Mouse (Mus musculus) right cerebral cortex, postnatal 36 days (tissue): Measurements from ENCODE around the gene Pdcd6.

Experiments
- DNase-seq, 2 experiments: peaks; one replicate each; pipeline ENCODE4 v3.0.0; 2022; ENCODE audit warnings: low spot score in 2 of 2, mixed read lengths in 1 of 2

The Pdcd6 gene

DNA sequence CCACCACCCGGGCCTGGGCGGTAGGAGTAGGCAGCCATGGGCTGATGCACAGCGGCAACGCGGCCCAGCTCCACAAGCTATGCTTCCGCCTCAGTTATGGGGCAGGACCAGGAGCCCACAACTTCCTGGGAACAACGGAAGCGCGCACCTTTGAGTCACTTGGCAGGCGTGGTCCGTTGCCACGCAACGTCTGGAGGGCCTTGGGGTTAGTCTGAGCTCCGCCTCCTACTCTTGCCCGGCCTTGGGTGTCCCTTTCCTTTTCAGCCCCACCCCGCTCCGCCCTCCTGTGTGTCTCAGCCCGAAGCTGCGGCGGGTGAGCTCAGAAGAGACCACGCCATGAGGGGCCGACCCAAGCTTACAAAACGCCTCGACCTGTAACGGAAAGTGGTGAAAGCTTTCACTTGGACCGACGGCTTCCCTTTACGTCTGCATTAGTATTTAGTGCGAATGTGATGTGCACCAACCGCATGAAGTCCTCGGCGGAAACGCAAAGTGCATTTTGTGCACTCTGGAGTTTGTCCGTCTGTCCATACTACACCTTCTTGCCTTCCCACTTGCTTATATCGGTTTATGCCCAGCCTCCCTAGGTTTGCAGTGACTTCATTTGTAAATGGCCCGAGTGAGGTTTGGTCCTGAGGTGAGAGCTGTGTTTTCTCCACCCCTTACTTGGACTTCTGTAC is at the start of gene Pdcd6:
Gene Pdcd6, minus strand, starts transcription at position 411 of the 680 bp plus-strand sequence.
- DNase-seq, result peak; percentile 89 to 94

DNA sequence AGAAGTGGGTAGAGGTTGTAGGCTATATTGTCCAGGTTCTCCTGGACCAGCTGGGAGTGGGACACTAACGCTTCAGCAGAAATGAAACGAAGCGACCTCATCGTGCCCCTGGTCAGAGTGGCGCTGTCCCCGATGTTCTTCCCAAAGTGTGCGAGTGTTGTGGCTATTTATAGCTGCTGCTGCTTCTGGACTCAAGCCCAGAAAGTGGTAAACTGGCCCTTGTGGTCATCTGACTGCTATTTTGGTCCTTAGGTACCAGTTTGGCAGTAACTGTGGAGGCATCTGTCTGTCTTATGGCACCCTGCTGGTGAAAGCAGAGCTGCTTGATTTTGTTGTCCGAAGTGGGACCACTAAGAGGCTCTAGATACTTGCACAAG is 46.5 kb upstream of the Pdcd6 start, which contains the start of gene Lrrc14b:
Gene Lrrc14b, minus strand, starts transcription at position 147 of the 377 bp plus-strand sequence.
- no peak for DNase-seq

DNA sequence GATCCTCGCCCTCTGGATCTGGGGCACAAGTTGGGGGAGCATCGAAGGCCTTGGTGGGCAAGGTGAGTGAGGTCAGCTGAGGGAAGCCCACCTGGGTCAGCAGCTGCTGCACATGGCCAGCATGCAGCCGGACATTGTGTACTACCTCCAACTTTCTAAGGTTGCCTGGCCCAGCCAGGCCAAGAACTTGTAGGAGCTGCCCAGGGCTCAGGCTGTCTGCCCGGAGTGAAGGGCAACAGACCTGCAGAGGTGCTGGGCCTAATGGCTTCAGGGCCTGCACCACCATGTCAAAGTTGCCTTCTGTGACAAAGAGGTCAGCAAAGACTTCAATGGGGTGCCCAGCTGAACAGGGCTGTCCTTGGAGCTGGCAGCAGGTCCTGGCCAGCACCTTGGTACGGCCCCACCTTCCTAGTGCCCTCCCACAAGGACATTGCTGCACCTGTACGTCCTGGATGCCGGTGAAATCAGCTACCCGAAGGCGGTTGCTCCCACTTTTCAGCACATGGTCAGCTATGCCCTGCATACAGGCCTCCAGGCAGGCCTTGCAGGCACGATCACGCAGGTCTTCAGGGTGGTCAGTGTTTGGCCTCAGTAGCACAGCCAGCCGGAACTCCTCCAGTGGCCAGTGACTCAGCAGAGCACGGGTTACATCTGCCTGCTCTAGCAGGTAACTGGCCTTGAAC is 45.9 kb upstream of the Pdcd6 start:
- DNase-seq, result no peak

DNA sequence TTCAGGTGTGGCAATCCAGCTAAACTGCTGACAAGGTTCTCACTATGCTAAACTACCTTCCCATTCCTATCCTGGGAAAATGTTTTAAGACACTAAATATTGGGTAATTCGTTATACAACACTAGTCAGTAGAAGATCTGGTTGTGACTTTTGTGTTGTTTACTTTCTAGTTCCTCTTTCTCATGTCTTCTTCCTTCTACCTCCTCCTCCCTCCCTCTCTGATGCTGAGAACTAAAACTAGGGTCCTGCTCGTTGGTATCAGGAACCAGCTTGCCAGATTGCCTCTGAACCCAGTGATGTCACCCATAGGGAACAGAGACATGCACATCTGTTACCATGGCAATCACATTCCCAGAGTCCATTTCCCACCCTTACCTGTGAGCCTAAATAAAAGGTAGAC is 44.8 kb upstream of the Pdcd6 start:
- no peak for DNase-seq

DNA sequence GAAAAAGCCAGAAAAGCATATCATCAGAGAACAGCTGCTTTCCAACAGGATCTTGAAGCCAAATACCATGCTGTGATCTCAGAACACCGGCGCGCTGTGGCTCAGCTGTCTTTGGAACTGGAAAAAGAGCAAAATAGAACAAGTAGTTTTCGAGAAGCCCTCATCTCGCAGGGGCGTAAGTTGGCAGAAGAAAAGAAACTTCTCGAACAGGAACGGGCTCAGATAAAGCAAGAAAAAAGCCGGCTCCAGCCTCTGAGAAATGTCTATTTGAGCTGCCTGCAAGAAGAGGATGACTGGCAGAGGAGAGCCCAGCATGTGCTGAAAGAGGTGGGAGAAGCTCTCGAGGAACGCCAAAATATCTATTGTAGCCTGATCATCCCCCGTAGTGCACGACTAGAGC is 39.1 kb upstream of the Pdcd6 start:
- DNase-seq, result peak in 1 of 2 experiments; percentile 23

DNA sequence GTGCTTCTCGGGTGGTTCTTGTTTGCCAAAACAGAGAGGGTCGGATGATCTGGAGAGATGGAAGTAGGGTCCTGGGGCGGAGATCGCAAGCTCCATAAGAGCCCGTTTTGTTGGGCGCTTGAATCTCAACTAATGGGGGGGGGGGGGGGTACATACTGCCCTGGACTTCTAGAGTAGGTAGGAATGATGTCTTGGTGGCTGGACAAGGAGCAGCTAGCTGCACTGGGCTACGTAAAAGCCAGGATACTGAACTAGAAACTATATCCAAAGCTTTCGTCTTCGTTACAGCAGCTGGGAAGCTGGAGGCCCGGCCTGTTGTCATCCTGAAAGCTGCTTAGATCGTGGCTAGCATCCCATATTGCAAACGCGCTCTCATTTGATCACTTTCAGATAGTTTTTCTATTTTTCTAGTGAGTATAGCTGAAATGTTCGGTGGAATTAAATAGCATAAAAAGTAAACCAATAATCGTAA is 33.1 kb upstream of the Pdcd6 start:
- no peak for DNase-seq

DNA sequence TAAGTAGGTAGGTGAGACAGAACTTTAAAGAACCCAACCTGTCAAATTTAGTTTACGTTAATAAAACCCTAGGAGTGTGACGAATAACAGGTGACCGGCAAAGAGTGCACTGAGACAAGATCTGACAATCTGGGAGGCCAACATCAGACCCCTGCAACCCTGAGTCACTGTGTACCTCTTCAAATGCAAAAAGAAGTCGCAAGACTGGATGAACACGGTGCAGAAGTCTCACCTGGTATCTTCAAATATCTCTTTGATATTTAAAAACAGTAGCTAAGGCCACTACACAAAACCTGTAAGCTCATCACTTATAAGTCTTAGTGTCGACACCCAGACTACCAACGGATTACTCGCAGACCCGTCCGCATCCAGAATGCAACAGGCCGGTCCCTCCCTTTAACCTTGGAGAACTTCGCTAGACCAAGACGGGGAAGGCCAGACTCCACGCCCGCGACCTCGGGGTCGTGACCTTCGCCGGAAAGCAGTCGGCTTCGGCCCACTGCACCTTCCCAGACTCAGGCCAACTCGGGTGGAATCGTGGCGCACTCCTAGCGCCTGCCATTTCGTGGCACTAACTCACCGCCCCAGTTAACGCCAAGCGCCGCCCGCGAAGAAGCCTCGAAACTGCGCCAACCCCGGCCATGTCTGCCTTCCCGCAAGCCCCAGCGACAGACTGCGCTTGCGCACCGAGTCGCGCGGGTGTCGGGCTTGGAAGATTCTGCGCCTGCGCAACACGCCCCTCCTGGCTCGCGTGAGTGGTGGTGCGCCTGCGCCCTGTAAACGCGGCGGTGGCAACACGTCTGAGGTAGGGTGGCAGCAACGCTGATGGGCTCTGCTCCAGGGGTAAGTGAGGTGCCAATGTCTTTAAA is 32.4 kb upstream of the Pdcd6 start, which contains the start of the genes Sdha and Ccdc127:
Gene Sdha, minus strand, starts transcription at position 715 of the 869 bp plus-strand sequence.
Gene Ccdc127, plus strand, starts transcription at position 744 of the 869 bp plus-strand sequence.
- DNase-seq, result peak; percentile 92

DNA sequence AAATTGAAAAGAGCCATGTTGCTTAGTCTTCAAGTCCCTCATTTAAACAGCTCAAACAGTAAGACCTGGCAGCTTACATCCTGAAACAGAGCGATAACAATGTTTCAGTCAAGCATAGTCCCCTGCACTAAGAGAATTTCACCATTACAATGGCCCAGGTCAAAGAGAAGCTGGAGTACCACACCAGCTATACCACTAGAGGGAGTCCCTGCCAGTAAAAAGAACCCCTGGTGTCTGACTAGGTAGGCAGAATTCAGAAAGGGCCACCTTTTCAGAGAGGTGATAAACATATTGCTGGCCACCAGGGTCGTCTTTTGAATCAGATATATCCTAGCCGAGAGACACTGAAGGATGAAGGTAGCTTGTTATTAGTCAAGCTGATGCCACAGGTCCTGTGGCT is 23.7 kb upstream of the Pdcd6 start:
- no peak for DNase-seq

DNA sequence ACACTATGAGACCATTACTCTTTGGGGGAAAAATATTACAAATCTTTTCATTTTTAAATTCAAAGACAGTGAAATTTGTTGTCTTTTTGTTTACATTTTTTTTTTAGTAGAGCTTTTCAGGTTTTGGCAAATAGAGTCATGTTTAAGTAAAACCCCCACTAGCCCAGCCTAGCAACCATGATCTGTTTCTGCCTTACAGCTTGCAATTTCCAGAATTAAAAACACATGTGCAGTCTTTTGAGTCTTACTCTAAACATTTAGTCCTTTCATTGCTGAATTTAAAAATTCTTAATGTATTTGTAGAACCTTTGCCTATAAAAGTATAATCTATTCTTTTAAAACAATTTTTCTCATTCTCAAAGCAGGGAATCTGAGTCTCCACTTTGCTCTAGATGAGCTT is 11.9 kb upstream of the Pdcd6 start:
- DNase-seq, result no peak

DNA sequence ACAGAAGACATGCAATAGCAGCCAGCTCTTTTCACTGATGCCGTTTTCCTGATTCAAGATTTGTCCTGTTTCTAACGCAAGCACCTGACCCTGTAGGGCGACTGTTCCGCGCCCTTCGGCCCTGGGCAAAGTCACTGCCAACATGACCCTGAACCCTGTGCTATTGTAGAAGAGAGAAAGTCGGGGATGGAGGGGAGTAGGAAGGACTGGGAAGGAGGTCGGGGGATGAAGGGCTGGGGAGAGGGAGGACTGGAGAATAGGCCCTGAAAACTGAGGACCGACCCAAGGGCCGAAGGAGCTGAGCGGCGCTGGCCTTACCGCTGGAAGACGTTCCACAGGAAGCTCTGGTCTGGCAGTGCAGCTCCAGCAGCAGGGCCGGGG is 601 bp downstream of the Pdcd6 start:
- DNase-seq, result no peak

DNA sequence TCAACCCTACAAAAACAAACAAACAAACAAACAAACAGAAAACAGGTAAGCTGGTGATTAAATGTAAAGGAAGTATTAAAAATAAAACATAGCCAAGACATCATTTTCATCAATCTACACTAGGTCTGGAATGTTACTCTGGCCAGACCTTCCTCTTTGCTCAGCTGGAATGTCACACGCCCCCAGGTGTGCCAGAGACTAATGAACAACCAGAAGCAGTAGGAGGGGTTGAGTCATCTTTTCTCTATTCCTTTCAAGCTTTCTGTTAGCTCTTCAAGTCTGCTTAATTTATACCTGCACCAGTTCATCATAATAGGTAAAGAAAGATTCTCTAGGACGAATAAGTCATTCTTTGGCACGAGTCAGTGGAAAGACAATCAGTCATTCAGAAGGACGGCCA is 994 bp downstream of the Pdcd6 start:
- DNase-seq, result no peak

DNA sequence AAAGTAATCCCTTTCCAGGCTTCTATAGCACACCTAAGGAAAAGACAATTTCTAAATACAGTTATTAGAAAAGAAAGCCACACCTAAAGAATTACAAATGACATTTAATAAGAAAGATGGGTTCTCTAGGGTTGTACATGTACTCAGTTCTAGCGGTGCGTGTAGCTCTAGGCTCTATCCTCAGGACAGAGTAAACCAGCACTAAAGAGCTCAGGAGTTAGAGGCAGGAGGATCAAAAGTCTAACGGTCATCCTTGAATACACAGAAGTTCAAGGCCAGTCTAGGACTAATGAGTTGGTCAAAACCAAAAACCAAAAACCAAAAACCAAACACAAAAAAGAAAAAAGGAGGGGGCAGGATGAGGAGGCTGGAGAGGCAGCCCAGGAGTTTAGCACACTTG is 2.8 kb downstream of the Pdcd6 start:
- no peak for DNase-seq

DNA sequence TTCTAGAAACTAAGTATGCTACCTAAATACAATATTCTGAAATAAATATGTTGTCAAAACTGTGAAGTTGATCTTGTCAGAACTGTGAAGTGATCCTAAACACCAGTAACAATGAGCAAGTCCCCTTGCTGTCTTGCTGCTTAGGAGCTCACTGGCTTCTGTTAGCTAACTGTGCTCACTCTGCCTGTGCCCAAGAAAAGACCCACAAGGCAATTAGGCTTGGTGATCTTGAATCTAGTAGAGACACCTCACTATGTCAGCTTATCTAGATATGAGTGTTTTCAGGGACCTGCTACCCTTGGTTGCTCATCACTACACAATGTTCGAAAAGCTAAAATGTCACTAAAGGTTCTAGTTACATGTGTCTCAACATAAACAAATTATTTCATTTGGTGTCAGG is 11.6 kb downstream of the Pdcd6 start:
- no peak for DNase-seq

DNA sequence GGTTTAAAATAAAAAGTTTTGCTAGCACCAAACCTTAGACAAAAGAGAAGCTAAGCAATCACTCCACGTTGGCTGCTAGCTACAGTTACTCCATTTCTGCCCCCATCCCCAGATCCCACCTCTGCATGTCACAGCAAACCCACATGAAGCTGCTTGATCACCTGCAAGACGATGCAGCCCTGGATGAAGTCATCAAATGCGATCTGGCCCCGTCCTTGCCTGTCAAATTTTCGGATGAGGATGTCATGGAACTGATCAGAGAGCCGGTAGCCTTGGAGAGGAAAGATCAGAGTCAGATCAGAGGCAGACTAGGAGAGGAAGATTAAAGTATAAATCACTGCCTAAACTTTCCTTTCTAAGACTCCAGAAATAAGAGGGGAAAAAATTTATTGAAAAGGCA is 12.0 kb downstream of the Pdcd6 start:
- no peak for DNase-seq

DNA sequence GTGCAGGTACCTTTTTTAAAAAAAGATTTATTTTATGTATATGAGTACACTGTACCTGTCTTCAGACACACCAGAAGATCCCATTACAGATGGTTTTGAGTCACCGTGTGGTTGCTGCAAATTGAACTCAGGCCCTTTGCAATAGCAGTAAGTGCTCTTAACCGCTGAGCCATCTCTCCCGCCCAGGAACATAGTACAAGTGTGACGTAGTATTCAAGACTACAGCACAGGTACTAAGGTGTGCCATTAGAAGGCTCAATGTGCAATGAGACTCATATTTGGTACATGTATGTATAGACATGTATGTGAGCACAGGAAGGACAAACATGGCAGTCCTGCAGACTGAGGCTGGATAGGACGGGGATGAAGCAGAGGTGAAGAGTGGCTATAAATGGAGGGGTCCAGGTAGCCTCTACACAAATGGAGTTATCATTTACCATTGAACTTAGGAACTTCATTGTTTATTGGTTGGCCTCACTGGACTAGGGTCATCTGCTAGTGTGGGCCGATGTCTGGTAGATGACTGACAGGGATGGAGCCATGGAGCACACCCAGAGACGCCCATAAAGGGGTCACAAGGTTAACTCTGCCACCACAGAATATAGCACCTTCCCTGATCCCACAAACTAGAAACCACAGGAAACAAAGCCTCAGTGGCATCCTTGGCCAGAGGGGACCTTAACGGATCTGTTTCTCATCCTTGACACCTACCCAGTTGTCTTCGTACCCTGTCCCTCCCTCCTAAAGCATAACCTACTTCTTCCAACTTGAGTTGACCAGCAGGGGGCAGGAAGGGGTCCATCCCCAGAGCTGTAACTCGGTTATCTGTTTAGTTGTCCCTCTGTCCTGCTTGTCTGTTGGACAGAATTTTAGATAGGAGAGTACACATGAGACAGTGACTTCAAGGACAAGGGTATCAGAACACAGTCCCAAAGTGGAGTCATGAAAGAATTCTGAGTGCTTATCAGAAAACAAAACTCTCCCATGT is 15.0 kb downstream of the Pdcd6 start:
- no peak for DNase-seq

DNA sequence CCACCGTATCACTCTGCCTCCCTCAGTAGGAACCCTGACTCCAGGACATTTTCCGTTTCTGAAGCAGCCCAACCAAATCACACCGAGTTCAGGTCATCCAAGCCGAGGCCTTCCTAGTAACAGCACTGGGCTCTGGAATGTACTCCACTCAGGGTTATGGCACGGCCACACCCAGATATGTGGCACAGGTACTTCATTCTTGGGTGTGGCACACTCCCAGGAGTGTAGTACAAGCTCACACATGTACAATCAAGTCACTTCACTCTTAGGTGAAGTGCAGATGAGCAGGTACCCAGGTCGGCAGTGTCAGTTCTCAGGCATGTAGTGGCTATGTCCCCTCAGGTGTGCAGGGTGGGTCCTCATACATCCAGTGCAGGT is 15.8 kb downstream of the Pdcd6 start:
- DNase-seq, result no peak

DNA sequence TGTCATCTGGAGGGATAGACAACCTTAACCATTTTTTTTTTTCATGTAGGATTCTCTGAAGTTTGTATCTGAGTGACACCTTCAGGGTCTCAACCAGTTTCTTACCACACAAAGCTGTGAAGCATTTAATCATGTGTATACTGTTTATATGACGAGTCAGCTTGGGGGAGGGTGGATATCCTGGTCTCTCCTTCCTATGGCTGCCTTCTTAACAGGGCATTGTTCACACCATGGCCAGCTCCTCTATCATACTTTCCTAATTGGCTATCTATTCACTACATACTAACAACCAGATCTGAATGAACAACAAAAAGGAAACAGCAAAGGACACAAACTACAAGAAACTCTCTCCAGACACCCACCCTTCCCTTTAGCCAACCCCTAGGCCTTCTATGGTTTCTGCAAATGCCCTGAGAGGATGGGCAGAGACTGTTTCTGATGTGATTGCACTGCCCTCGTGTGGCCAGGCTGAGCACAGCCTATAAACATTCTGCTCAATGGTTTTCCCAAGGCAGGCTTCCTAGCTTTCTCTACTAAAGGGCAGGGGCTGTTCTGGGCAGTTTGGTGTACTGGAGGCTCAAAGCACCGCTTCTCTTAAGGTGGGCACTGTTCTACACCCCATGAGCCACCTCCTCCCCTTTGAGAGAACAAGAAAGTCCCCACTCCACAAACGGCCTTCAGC is 16.3 kb downstream of the Pdcd6 start:
- peak; percentile 51 to 60 for DNase-seq

DNA sequence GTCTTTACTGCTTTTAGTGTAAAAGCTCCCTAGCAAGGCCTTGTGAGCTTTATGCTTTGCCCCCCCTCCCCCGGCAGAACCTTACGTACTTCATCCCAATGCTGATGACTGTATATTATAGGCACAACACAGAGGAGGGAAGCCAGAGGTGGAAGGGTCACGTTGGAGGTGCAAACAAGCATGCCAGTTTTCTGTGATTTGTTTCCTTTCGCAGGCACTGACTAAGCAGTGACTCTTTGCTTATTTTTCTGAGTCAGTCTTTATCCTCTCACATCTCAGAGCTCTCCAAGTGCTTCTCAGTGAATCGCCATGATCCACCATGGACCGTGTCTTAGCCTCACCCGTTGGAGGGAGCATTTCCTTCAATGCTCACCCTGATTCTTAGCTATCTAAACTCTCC is 21.0 kb downstream of the Pdcd6 start:
- no peak for DNase-seq

DNA sequence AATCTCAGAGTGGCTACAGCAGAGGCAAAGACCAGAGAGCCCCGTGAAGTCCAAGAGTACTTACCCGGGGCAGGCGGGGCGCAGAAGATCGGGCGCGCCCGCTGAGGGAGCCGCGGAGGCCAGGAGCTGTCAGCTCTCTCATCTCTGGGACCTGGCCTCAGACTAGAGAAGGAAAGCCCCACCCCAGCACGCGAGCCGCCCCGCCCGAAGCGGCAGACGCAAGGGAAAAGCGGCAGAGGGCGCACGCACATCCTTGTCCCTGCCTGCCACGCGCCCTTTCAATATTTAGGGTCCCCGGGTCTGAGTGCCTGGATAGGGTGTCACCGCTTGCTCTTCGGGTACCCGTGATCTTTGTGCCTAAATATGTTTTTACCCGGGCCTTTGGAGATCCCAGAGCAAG is 25.2 kb downstream of the Pdcd6 start, which contains the start of gene Ahrr:
Gene Ahrr, minus strand, starts transcription at position 165 of the 400 bp plus-strand sequence.
- peak in 1 of 2 experiments; percentile 5 for DNase-seq

DNA sequence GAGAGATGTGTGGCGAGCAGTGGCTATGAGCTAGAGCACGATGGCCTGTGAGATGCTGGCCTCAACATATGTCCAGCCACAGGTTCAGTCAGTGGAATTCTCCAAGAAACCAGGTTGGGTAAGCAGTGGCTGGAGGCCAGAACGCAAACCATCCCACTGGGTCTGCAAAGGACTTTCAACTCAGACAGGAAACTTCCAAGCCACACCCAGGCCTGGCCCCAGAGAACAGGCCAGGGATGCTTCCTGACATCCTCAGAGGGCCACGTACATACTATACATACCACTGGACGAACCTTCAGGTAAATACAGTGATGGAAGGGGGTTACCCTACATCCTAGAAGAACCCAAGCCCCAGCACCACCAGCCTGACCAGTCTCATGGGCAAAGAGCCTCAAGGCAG is 27.7 kb downstream of the Pdcd6 start:
- no peak for DNase-seq
